Mouse (Mus musculus): ENCODE results near the gene Rims1. TPM values are rescaled to one million over a fixed set of nuclear protein-coding genes. Genes with fewer than 3 reads are reported as not detected.

Gene Rims1
- polyA plus RNA-seq, 1 experiment = 44.8 TPM

GRCm38 (mm10) chr1:22377062-22377461, 428.7 kb downstream of the Rims1 start:
- no peak for DNase-seq (ENCODE audit: low spot score)

- DNase-seq (ENCODE audit: low spot score) = no peak
These were observed 449.6 kb downstream of the Rims1 start for GRCm38 (mm10) chr1:22356209-22356608.

GRCm38 (mm10) chr1:22353687-22354086, 452.1 kb downstream of the Rims1 start:
- no peak for DNase-seq (ENCODE audit: low spot score)

- no peak for DNase-seq (ENCODE audit: low spot score)
These were observed 466.9 kb downstream of the Rims1 start for GRCm38 (mm10) chr1:22338914-22339313.

GRCm38 (mm10) chr1:22320941-22321676, 484.7 kb downstream of the Rims1 start:
- no peak for DNase-seq (ENCODE audit: low spot score)

- DNase-seq (ENCODE audit: low spot score) = no peak
These were observed 490.3 kb downstream of the Rims1 start for GRCm38 (mm10) chr1:22315537-22315936.

- DNase-seq (ENCODE audit: low spot score) = no peak
These were observed 494.3 kb downstream of the Rims1 start for GRCm38 (mm10) chr1:22311471-22311870.

- no peak for DNase-seq (ENCODE audit: low spot score)
These were observed 499.3 kb downstream of the Rims1 start for GRCm38 (mm10) chr1:22306519-22306918.

- DNase-seq (ENCODE audit: low spot score) = no peak
These were observed 499.9 kb downstream of the Rims1 start for GRCm38 (mm10) chr1:22305932-22306331.

- DNase-seq (ENCODE audit: low spot score) = no peak
These were observed 511.8 kb downstream of the Rims1 start for GRCm38 (mm10) chr1:22293953-22294352.

- DNase-seq (ENCODE audit: low spot score) = no peak
These were observed 512.5 kb downstream of the Rims1 start for GRCm38 (mm10) chr1:22293310-22293709.

- no peak for DNase-seq (ENCODE audit: low spot score)
These were observed 519.0 kb downstream of the Rims1 start for GRCm38 (mm10) chr1:22286807-22287206.

- no peak for DNase-seq (ENCODE audit: low spot score)
These were observed 525.8 kb downstream of the Rims1 start for GRCm38 (mm10) chr1:22279954-22280353.

GRCm38 (mm10) chr1:22274081-22274480, 531.7 kb downstream of the Rims1 start:
- no peak for DNase-seq (ENCODE audit: low spot score)

GRCm38 (mm10) chr1:22270131-22270530, 535.7 kb downstream of the Rims1 start:
- DNase-seq (ENCODE audit: low spot score) = no peak

GRCm38 (mm10) chr1:22268581-22269359, 537.0 kb downstream of the Rims1 start:
- DNase-seq (ENCODE audit: low spot score) = peak; percentile 28

GRCm38 (mm10) chr1:22266491-22266890, 539.3 kb downstream of the Rims1 start:
- no peak for DNase-seq (ENCODE audit: low spot score)

GRCm38 (mm10) chr1:22265528-22265927, 540.3 kb downstream of the Rims1 start:
- DNase-seq (ENCODE audit: low spot score) = no peak

GRCm38 (mm10) chr1:22262169-22262950, 543.4 kb downstream of the Rims1 start:
- no peak for DNase-seq (ENCODE audit: low spot score)

GRCm38 (mm10) chr1:22261702-22262101, 544.1 kb downstream of the Rims1 start:
- DNase-seq (ENCODE audit: low spot score) = no peak

- no peak for DNase-seq (ENCODE audit: low spot score)
These were observed 545.5 kb downstream of the Rims1 start for GRCm38 (mm10) chr1:22260291-22260690.

GRCm38 (mm10) chr1:22258356-22258755, 547.4 kb downstream of the Rims1 start:
- no peak for DNase-seq (ENCODE audit: low spot score)

Data from urinary bladder, adult 2 months (tissue).